Mouse (Mus musculus) intestine, embryonic 16.5 days (tissue): ENCODE measurements around the gene Cerk. TPM values are rescaled to one million over a fixed set of nuclear protein-coding genes. Genes with fewer than 3 reads are reported as not detected.
A peak's percentile ranks its signal among the peaks of the same experiment; 100 is the strongest.
"Not testable (repeated sequence)": the region's sequence is repeated elsewhere in the genome, so short reads cannot be mapped to it uniquely, and the experiment has no call there.

ENCODE experiments used
- ATAC-seq: fragments of 200-750 bp; cut with Nextera tagmentation; 2 replicates; pipeline ENCODE4 v1.8.0; 2017; ENCODE audit warnings: moderate TSS enrichment, moderate library complexity
- H3K27ac ChIP-seq: fragments of 300-500 bp; sonication (generic); 2 replicates; pipeline ENCODE4 v1.5.1; 2014; ENCODE audit warnings: mild to moderate bottlenecking, low read length
- H3K27me3 ChIP-seq: fragments of 300-500 bp; sonication (generic); replicated peaks from 2 replicates; pipeline ENCODE4 v1.6.1; 2014; ENCODE audit warnings: low read length, control low read depth, mixed read lengths; ENCODE audit not compliant: control insufficient read depth, insufficient read depth
- H3K36me3 ChIP-seq: fragments of 300-500 bp; sonication (generic); 2 replicates; pipeline ENCODE4 v1.6.1; 2014; ENCODE audit warnings: low read length, control low read depth; ENCODE audit not compliant: control insufficient read depth, insufficient read depth
- H3K4me1 ChIP-seq: fragments of 300-500 bp; sonication (generic); 2 replicates; pipeline ENCODE4 v1.6.1; 2014; ENCODE audit warnings: low read length, control low read depth, mixed read lengths; ENCODE audit not compliant: control insufficient read depth, insufficient read depth
- H3K4me2 ChIP-seq: fragments of 300-500 bp; sonication (generic); 2 replicates; pipeline ENCODE4 v1.6.1; 2014; ENCODE audit warnings: low read depth, low read length, control low read depth
- H3K4me3 ChIP-seq: fragments of 300-500 bp; sonication (generic); 2 replicates; pipeline ENCODE4 v1.5.1; 2014; ENCODE audit warnings: mild to moderate bottlenecking, low read length
- H3K9ac ChIP-seq: fragments of 300-500 bp; sonication (generic); 2 replicates; pipeline ENCODE4 v1.6.1; 2014; ENCODE audit warnings: low read depth, low read length
- H3K9me3 ChIP-seq: fragments of 300-500 bp; sonication (generic); 2 replicates; pipeline ENCODE4 v1.6.1; 2016; ENCODE audit warnings: low read length, control low read depth; ENCODE audit not compliant: control insufficient read depth
- WGBS: fragments of 180-500 bp; shearing (Covaris S2); extraction: QIAGEN DNeasy Blood & Tissue Kit; methylation state at CpG from one replicate; pipeline ENCODE4 v1.1.7; 2014; 5-methylcytosine and 5-hydroxymethylcytosine counted together
- polyA plus RNA-seq: library from polyadenylated mRNA; unstranded; fragments of >200 nt; fragmentation: Nextera tagmentation; extraction: Ambion mirVana; gene quantifications from 2 replicates; pipeline ENCODE4 v1.2.1, GENCODE M21; 2015

Cerk gene
- polyA plus RNA-seq, 1 experiment from 2014 or later, result 7.9 TPM

- H3K9me3 ChIP-seq, result no peaks in the 10 kb centered on the region
- ATAC-seq, result peak; percentile 61; the same call in 1 of the 2 replicates
- 0 out of 2 replicates have a peak, but pooled peaks cover 5% of the 10 kb centered on the region for H3K4me1 ChIP-seq
- no peak overlapping the region for H3K4me2 ChIP-seq
- H3K27ac ChIP-seq, result no peak overlapping the region
- no peaks in the 10 kb centered on the region for H3K36me3 ChIP-seq
- WGBS, result 90% methylated on average over 19 of the region's 19 CpGs
- H3K9ac ChIP-seq, result no peak overlapping the region
- no peaks in the 10 kb centered on the region for H3K27me3 ChIP-seq
- no peak overlapping the region for H3K4me3 ChIP-seq
These were observed 81.3 kb downstream of the Cerk start for GRCm38 (mm10) chr15:86104401-86105344.

- no peak overlapping the region for H3K4me3 ChIP-seq
- WGBS, result 89% methylated on average over 15 of the region's 15 CpGs
- no peaks in the 10 kb centered on the region for H3K36me3 ChIP-seq
- no peaks in the 10 kb centered on the region for H3K27me3 ChIP-seq
- no peak for ATAC-seq
- no peaks in the 10 kb centered on the region for H3K9me3 ChIP-seq
- H3K4me2 ChIP-seq, result no peak overlapping the region
- no peak overlapping the region for H3K27ac ChIP-seq
- no peak overlapping the region for H3K9ac ChIP-seq
- 0 out of 2 replicates have a peak, but pooled peaks cover 5% of the 10 kb centered on the region for H3K4me1 ChIP-seq
These were observed 83.6 kb downstream of the Cerk start for GRCm38 (mm10) chr15:86102308-86102707.

GRCm38 (mm10) chr15:86101585-86101984 lies 84.4 kb downstream of the Cerk start:
- H3K4me3 ChIP-seq, result no peak overlapping the region
- no peak for ATAC-seq
- no peak overlapping the region for H3K4me2 ChIP-seq
- no peak overlapping the region for H3K27ac ChIP-seq
- H3K27me3 ChIP-seq, result no peaks in the 10 kb centered on the region
- 0 out of 2 replicates have a peak, but pooled peaks cover 5% of the 10 kb centered on the region for H3K4me1 ChIP-seq
- no peaks in the 10 kb centered on the region for H3K9me3 ChIP-seq
- no peak overlapping the region for H3K9ac ChIP-seq
- WGBS, result 74% methylated on average over 9 of the region's 9 CpGs
- H3K36me3 ChIP-seq, result no peaks in the 10 kb centered on the region

- Histone ChIP-seq H3K4me3 (no peak overlapping the region), H3K4me2 (no peak overlapping the region), H3K27me3 (no peaks in the 10 kb centered on the region), H3K9me3 (no peaks in the 10 kb centered on the region), H3K27ac (no peak overlapping the region), H3K36me3 (no peaks in the 10 kb centered on the region), H3K4me1 (peaks cover 12% of the 10 kb centered on the region), H3K9ac (no peak overlapping the region)
- WGBS, result 72% methylated on average over 2 of the region's 2 CpGs
- no peak for ATAC-seq
These were observed 88.1 kb downstream of the Cerk start for GRCm38 (mm10) chr15:86097871-86098270.

- ATAC-seq, result not testable (repeated sequence)
These were observed 89.3 kb downstream of the Cerk start for GRCm38 (mm10) chr15:86096604-86097020.

GRCm38 (mm10) chr15:86095722-86096603 lies 90.0 kb downstream of the Cerk start:
- no peaks in the 10 kb centered on the region for H3K9me3 ChIP-seq
- peaks cover 29% of the 10 kb centered on the region for H3K4me1 ChIP-seq
- H3K36me3 ChIP-seq, result no peaks in the 10 kb centered on the region
- no peaks in the 10 kb centered on the region for H3K27me3 ChIP-seq
- peak overlapping the region; percentile 6; the same call in 1 of the 2 replicates for H3K9ac ChIP-seq
- 66% methylated on average over 17 of the region's 17 CpGs for WGBS
- ATAC-seq, result peak; percentile 5; the same call in 1 of the 2 replicates
- peak overlapping the region; percentile 81 for H3K27ac ChIP-seq
- H3K4me2 ChIP-seq, result no peak overlapping the region
- no peak overlapping the region for H3K4me3 ChIP-seq

More at GRCm38 (mm10) chr15:86096604-86097020, 89.3 kb downstream of the Cerk start:
- peak overlapping the region; percentile 81 for H3K27ac ChIP-seq
- H3K27me3 ChIP-seq, H3K4me3 ChIP-seq, H3K9me3 ChIP-seq, H3K4me2 ChIP-seq, H3K36me3 ChIP-seq: not testable (repeated sequence)
- 0 out of 2 replicates have a peak overlapping the region, but pooled peaks have one; percentile 6 for H3K9ac ChIP-seq
- peaks cover 23% of the 10 kb centered on the region for H3K4me1 ChIP-seq
- WGBS, result 89% methylated on average over 5 of the region's 5 CpGs

GRCm38 (mm10) chr15:86094324-86095121 lies 91.4 kb downstream of the Cerk start:
- H3K4me2 ChIP-seq, result no peak overlapping the region
- no peak overlapping the region for H3K27ac ChIP-seq
- H3K4me3 ChIP-seq, result no peak overlapping the region
- 69% methylated on average over 10 of the region's 10 CpGs for WGBS
- no peaks in the 10 kb centered on the region for H3K9me3 ChIP-seq
- no peak overlapping the region for H3K9ac ChIP-seq
- peaks cover 39% of the 10 kb centered on the region for H3K4me1 ChIP-seq
- ATAC-seq, result no peak
- H3K36me3 ChIP-seq, result no peaks in the 10 kb centered on the region
- H3K27me3 ChIP-seq, result no peaks in the 10 kb centered on the region

- Histone ChIP-seq H3K4me2 (no peak overlapping the region), H3K4me3 (no peak overlapping the region), H3K27me3 (no peaks in the 10 kb centered on the region), H3K36me3 (no peaks in the 10 kb centered on the region), H3K9ac (no peak overlapping the region), H3K27ac (0 out of 2 replicates have a peak overlapping the region, but pooled peaks have one; percentile 2), H3K9me3 (no peaks in the 10 kb centered on the region), H3K4me1 (peaks cover 48% of the 10 kb centered on the region)
- WGBS, result 71% methylated on average over 1 of the region's 1 CpGs
- ATAC-seq, result no peak
These were observed 92.7 kb downstream of the Cerk start for GRCm38 (mm10) chr15:86093236-86093635.
